Mouse (Mus musculus) cortical plate, adult 2 months (tissue): ENCODE data around the gene Pkmyt1.

Experiments
- CTCF ChIP-seq: fragments of 200-500 bp; IDR thresholded peaks from 2 replicates; pipeline ENCODE4 v1.5.1; 2011; ENCODE audit warnings: mild to moderate bottlenecking, control low read depth, low read length; ENCODE audit not compliant: insufficient read depth; ENCODE audit errors: extremely low read depth
- POLR2A ChIP-seq: fragments of 200-500 bp; IDR thresholded peaks from 2 replicates; pipeline ENCODE4 v1.6.1; 2011; ENCODE audit warnings: mild to moderate bottlenecking, low read length, control low read depth; ENCODE audit not compliant: insufficient read depth; ENCODE audit errors: extremely low read depth

GRCm38 (mm10) chr17:23749400-23750191 lies 23.5 kb downstream of the Pkmyt1 start:
- TF ChIP-seq CTCF, result no peak
- TF ChIP-seq POLR2A, result no peak
